Mouse (Mus musculus) macrophage (primary cell): ENCODE measurements around the gene Rad51b. TPM values are rescaled to one million over a fixed set of nuclear protein-coding genes. Genes with fewer than 3 reads are reported as not detected.

ENCODE experiments used
- H3K27ac ChIP-seq: fragments of 350-480 bp; formaldehyde crosslinking; 2 replicates; pipeline ENCODE4 v1.9.0; 2021
- H3K36me3 ChIP-seq: fragments of 350-480 bp; formaldehyde crosslinking; 2 replicates; pipeline ENCODE4 v1.9.0; 2021; ENCODE audit errors: inconsistent target
- H3K4me3 ChIP-seq: fragments of 350-480 bp; formaldehyde crosslinking; 2 replicates; pipeline ENCODE4 v1.9.0; 2021; ENCODE audit errors: inconsistent target
- H3K79me2 ChIP-seq: fragments of 350-480 bp; formaldehyde crosslinking; 2 replicates; pipeline ENCODE4 v1.9.0; 2021; ENCODE audit errors: inconsistent target
- WGBS: methylation state at CpG from one replicate; pipeline ENCODE4 v1.1.7; 2026; ENCODE audit warnings: inconsistent platforms; ENCODE audit not compliant: missing documents; 5-methylcytosine and 5-hydroxymethylcytosine counted together
- polyA plus RNA-seq: library from polyadenylated mRNA; stranded (reverse); fragments of 250-400 nt; gene quantifications from 3 replicates; pipeline ENCODE4 v1.2.4, GENCODE M21; 2018; ENCODE audit warnings: inconsistent platforms
- total RNA-seq, 78 experiments: library from RNA; depleted of rRNA; stranded (reverse); fragments of 250-400 nt; gene quantifications; 1 replicate in 9 of 78; 2 replicates in 24 of 78; 3 replicates in 43 of 78; 4 replicates in 2 of 78; pipeline ENCODE4 v1.2.4; 2018; ENCODE audit warnings: inconsistent platforms in 56 of 78

Rad51b gene
- total RNA-seq (2018; cell fraction: chromatin; rRNA removed) = 10 to 100 TPM in 7 of 26 experiments, 1 to 10 TPM in 19; 3.4 to 17.9 (median 8.8) TPM
- 1 to 10 TPM in 8 of 26 experiments, under 1 TPM in 18; 0.53 to 1.6 (median 0.82) TPM for total RNA-seq (2018; cell fraction: cytosol; rRNA removed)
- total RNA-seq (2018; cell fraction: nucleus; rRNA removed) = 10 to 100 TPM in 2 of 26 experiments, 1 to 10 TPM in 24; 1.2 to 23.8 (median 4.2) TPM
- 0.41 to 1.3 TPM (median 1.3 TPM) in 3 replicates for polyA plus RNA-seq

DNA sequence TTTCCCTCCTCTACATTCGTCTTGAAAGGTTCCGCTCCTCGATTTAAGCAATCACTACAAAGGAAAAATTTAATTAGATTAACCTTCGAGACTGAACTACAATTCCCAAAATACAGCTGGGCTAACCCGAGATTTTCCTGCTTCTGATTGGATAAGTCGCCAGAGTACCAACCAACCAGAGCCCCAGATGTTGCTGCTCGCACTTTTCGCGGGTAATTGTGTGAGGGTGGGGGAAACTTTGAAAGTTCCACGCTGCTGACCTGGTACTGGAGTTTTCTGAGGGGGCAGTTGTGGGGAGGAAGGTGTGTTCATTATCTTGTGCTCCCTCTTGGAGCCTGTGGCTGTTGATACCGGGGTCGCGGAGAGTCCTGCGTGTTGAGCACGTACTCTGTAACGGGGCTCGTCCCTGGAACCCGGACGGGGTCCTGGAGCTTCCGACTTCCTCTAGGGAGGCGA lies at the start of gene Rad51b:
Gene Rad51b (plus strand): TSS at position 162 of the 456 bp plus-strand sequence.
- H3K79me2 ChIP-seq = peaks cover 37% of the 10 kb centered on the region
- H3K4me3 ChIP-seq = peak within 1 kb of the TSS; percentile 89
- H3K36me3 ChIP-seq = peaks cover 10% of the 10 kb centered on the region
- 0% methylated on average over 21 of the region's 21 CpGs for WGBS
- H3K27ac ChIP-seq = peak within 1 kb of the TSS; percentile 76

DNA sequence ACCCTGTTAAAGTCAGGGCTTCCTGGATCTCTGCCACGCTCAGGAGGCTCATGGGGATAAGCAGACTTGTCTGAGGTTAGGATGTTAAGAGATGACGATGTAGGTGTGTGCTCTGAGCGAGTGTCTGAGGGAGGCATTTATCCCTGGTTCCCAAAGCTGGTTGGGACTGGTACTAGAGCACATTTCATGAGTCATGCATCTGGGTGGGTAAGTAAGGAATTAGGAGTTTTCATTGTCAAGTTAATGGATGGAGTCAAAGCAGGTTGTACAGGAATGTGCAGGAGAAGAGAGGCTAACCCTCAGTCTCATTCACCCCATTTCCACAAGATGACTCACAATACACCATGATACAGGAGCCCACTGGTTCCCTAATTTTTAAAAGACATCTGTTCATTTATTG lies 49.0 kb upstream of the Rad51b start:
- WGBS = 96% methylated on average over 3 of the region's 3 CpGs
- no peak overlapping the region for H3K27ac ChIP-seq
- no peak overlapping the region for H3K4me3 ChIP-seq
- H3K36me3 ChIP-seq = peaks cover 95% of the 10 kb centered on the region
- no peaks in the 10 kb centered on the region for H3K79me2 ChIP-seq

DNA sequence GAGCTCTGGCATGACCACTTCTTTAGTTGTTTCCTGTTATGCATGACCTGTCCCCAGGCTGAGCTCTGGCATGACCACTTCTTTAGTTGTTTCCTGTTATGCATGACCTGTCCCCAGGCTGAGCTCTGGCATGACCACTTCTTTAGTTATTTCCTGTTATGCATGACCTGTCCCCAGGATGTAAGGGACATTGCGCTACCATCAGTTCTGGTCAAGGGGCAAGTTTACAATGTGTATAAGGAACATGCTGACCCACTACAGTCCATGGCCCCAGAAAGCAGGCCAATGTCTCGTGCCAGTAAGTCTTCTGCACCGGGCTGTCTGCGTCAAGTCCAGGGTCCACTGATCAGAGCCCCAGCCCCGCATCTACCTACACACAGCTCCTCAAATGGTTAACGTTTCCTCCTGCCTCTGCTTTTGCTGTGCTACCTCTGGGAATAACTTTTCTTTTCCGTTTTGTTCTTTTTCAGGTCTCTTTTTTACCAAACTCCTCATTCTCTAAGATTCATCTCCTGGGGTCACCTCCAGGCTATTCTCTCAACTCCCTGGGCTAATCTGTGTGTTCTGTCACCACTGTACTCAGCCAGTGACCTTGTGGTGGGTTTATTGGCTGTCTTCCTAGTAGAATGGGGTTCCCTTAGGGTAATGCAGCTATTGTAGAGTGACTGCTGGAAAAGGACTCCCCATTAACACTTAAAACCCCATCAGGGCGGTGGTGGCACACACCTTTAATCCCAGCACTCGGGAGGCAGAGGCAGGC lies 43.6 kb upstream of the Rad51b start:
- Histone ChIP-seq H3K36me3 (peaks cover 91% of the 10 kb centered on the region), H3K79me2 (no peaks in the 10 kb centered on the region), H3K4me3 (no peak overlapping the region), H3K27ac (no peak overlapping the region)
- 93% methylated on average over 7 of the region's 9 CpGs for WGBS

DNA sequence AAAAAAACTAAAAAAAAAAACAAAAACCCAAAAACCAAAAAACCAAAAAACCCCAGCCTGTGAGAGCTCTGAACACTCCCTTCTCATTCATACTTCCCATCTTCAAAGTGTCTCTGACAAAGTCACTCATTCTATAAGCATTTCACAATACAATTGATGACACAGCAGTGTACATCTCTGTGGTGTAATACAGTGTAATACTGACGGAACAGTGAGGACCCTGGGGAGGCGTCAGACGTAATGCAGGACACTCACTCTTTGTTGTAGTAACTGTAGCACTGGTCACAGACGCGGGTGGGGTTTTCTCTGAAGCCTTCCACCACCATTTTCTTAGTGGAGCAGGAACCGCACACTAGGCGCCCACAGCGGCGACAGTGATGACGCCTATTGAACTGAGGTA lies 42.1 kb upstream of the Rad51b start:
- H3K27ac ChIP-seq = no peak overlapping the region
- no peak overlapping the region for H3K4me3 ChIP-seq
- H3K79me2 ChIP-seq = no peaks in the 10 kb centered on the region
- H3K36me3 ChIP-seq = peaks cover 85% of the 10 kb centered on the region
- 88% methylated on average over 10 of the region's 10 CpGs for WGBS

DNA sequence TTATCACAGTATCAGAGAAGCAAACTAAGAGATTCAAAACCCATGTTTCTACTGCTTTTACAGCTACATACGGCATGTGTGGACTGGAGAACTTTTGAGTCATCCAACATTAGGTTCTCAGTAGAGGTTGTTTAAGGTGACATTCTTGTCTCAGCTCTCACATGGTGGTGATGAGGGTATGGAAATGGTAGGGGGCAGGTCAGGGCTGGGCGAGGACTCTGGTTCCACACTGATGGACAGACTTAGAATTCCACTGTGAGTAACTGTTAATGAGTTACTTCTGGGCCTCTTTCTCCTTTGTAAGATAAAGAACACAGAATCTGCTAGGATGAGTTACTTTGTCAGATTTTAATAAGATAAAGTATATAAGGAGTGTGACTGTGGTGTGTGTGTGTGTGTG lies 36.9 kb upstream of the Rad51b start:
- H3K36me3 ChIP-seq = peaks cover 82% of the 10 kb centered on the region

DNA sequence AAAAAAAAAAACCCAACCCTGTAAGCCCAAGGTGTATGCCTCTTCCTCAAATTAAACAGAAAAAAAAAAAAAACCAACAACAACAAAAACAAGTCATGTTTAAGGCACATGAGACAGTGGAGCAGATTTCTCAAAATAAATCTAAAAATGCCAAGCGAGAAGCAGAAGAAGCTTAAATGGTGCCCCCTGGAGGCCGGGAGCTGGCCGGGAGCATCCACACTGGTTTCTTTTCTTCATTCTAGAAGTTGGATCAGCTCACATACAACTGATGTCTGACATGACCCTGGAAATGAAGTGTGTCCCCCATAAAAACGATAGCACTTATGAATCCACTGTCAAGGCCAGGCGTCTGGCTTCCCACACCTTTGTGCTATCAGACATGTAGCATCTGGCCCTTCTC lies 36.0 kb upstream of the Rad51b start:
- Histone ChIP-seq H3K36me3 (peaks cover 87% of the 10 kb centered on the region), H3K79me2 (no peaks in the 10 kb centered on the region)
- WGBS = 71% methylated on average over 5 of the region's 5 CpGs

More for the DNA sequence above, 36.9 kb upstream of the Rad51b start:
- 100% methylated on average over 2 of the region's 2 CpGs for WGBS
- no peaks in the 10 kb centered on the region for H3K79me2 ChIP-seq
- H3K27ac ChIP-seq = no peak overlapping the region
- no peak overlapping the region for H3K4me3 ChIP-seq

DNA sequence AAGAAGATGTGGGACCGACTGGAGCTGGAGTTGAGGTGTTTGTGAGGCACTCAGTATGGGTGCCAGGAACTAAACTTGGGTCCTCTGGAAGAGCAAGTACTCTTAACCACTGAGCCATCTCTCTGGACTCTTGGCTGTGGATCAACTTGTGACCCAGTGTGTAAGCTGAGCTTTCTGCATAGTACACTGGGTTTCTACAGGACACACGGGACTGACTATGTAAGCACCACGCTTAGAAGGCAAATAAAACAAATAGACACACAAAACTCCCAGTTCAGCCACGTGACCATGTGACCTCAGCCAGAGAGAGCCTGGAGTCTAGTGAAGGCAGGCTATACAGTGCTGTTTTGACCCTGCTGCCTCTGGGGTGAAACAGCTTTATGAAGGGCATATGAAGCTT lies 24.5 kb upstream of the Rad51b start:
- H3K36me3 ChIP-seq = peaks cover 98% of the 10 kb centered on the region
- WGBS = 94% methylated on average over 4 of the region's 4 CpGs
- no peaks in the 10 kb centered on the region for H3K79me2 ChIP-seq
- no peak overlapping the region for H3K4me3 ChIP-seq
- H3K27ac ChIP-seq = no peak overlapping the region

More for the DNA sequence above, 36.0 kb upstream of the Rad51b start:
- Histone ChIP-seq H3K27ac (no peak overlapping the region), H3K4me3 (no peak overlapping the region)

DNA sequence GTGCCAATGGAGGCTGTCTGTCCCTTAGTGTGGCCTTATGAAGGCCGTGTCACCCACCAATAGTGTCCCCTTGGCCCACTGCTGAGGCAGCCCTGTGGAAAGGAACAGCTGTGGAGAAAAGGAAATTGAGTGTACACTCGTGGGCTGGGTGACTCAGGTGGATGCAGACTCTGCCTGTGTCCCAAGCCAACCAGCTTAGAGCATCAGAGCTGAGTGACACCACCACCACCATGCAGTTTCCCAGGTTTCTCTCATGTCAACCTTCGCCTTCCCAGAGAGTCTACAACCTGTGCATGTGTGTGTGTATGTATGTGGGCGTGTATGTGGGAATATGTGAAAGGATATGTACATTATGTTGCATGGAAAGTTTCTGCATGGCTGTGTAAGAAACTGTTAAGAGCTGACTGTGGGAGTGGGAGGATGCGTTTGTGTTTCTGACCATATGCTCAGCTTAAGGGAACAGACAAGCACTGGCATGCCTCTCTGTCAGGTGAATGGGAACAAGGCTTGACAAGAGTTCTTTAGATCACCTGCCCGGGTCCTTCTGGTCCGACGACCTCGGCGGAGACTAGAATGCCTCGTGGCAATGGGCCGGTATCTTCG lies 17.5 kb upstream of the Rad51b start:
- H3K79me2 ChIP-seq = no peaks in the 10 kb centered on the region
- no peak overlapping the region for H3K4me3 ChIP-seq
- 97% methylated on average over 13 of the region's 13 CpGs for WGBS
- peaks cover 97% of the 10 kb centered on the region for H3K36me3 ChIP-seq
- no peak overlapping the region for H3K27ac ChIP-seq

DNA sequence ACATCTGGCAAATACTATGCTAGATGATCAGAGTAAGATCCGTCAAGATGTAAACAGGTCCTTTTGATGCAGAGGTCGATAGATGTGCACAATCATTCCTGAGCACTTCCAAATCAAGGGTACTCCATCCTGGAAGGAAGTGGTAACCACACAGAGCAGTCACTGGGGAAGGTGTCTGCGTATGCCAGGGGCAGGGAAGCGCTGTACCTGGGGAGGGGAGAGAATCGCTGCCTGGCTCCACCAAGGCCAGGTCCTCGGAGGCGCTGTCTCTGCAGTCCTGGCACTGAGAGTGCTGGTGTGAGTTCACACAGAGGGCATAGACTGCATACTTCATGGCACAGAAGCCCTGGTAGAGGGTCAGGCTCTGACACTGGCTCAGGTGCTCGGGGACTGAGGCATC lies 14.5 kb upstream of the Rad51b start:
- Histone ChIP-seq H3K4me3 (no peak overlapping the region), H3K27ac (no peak overlapping the region), H3K79me2 (no peaks in the 10 kb centered on the region), H3K36me3 (peaks cover 97% of the 10 kb centered on the region)
- 93% methylated on average over 8 of the region's 8 CpGs for WGBS

DNA sequence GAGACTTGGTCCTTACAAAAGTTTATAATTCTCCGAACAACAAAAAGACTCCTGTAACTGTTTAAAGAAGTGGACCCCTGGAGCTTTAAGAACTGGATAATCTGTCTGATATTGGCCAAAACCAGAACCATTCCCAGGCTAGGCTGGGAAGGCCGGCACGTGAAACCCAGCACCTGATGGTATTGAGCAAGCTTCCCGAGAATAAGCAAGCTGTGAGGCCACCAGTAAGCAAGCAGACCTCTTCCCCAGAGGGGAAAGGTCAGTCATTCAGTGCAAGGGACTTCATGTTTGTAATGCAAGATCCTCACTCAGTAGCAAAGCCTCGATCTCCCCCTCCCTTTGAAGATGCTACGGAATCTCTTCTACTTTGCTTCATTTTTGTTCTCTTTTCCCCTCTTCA lies 4.2 kb upstream of the Rad51b start:
- Histone ChIP-seq H3K36me3 (peaks cover 43% of the 10 kb centered on the region), H3K4me3 (no peak overlapping the region), H3K79me2 (peaks cover 50% of the 10 kb centered on the region), H3K27ac (no peak overlapping the region)
- WGBS = 96% methylated on average over 6 of the region's 6 CpGs

DNA sequence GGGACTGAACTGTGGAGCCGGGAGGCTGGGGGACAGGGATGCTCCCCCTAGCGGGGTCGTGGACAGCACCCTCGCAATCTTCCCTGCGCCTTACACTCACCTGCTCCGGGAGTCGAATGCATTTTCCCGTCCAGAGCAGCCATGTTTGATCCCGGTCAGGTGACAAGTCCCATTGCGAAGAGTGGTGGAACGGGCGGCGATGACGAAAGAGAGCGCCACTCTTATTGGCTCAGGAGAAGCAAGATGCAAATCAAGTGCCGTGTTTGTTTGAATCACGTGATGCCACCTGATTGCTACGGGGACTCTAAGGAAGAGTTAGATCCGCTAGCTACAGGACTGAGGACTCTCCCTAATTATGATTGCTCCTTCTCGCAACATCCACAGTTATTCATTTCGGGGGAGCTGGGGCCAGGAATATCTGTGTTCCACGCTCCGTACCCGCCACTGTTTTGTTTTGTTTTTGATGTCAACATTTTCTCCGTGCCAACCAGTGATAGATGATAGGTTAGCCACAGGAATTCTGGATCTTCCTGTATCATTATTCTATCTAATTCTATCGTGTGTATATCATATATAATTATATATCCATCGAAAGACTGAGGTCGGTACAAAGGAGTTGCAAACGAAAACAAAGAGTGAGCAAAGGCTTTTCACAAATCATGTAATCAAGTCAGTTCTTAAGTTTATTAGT lies 811 bp upstream of the Rad51b start, which contains the start of gene Zfyve26:
Gene Zfyve26 (minus strand): TSS at position 179 of the 691 bp plus-strand sequence.
- peak within 1 kb of the TSS; percentile 76 for H3K27ac ChIP-seq
- H3K4me3 ChIP-seq = peak within 1 kb of the TSS; percentile 89
- peaks cover 46% of the 10 kb centered on the region for H3K79me2 ChIP-seq
- peaks cover 17% of the 10 kb centered on the region for H3K36me3 ChIP-seq
- WGBS = 0% methylated on average over 29 of the region's 29 CpGs

DNA sequence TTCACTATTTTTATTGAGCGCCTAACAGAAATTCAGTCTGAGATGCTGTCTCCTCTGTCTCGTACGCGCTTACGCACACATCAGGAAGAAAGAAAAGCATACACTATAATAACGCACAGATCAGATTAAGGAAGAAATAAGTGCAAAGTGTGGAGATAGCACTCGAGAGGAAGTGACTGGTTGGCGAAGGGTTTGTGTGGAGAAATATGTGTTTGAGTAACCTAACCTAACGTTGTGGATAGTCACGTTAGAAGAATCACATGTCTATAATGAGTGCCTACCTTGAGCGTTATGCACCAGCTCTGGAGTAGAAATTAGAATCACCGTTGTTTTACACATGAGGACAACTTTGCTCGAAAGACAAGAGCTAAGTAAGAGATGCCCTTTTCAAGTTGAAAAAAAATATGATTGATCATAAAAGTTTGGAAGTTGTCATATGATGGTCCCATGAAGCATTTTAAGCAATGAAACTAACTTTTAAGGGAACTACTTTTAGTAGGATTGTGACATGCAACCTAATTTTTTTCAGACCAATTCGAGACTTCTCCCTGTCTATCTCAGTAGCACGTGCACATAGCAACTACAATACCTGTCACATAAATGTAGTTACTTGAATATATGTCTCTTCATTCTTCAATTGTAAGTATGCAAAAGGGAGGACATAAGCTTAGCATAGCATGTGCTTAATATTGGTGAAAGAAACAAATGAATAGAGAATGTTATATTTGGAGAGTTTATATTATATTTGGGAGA lies 978 bp downstream of the Rad51b start:
- H3K4me3 ChIP-seq = peak overlapping the region; percentile 89
- H3K36me3 ChIP-seq = peaks cover under 1% of the 10 kb centered on the region
- WGBS = 1% methylated on average over 15 of the region's 15 CpGs
- H3K79me2 ChIP-seq = peaks cover 28% of the 10 kb centered on the region
- peak overlapping the region; percentile 76 for H3K27ac ChIP-seq

DNA sequence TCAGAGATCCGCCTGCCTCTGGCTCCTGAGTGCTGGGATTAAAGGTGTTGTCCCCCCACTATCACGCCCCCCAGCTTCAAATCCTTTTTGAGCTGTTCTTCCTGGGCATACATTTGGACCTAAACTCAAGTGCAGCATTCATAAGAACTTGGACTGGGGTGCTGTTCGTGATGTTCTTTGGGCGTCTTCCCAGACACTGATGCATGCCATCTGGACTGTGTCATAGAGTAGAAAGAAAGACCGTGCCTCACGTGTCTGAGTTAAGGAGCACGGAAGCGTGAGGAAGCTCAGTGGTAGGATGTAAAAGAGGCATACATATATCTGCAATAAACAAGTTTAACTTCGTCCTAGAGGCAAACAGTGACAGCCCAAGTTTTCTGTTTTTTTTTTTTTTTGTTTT lies 4.7 kb downstream of the Rad51b start:
- no peaks in the 10 kb centered on the region for H3K79me2 ChIP-seq
- no peak overlapping the region for H3K27ac ChIP-seq
- 96% methylated on average over 8 of the region's 9 CpGs for WGBS
- H3K4me3 ChIP-seq = no peak overlapping the region
- no peaks in the 10 kb centered on the region for H3K36me3 ChIP-seq

DNA sequence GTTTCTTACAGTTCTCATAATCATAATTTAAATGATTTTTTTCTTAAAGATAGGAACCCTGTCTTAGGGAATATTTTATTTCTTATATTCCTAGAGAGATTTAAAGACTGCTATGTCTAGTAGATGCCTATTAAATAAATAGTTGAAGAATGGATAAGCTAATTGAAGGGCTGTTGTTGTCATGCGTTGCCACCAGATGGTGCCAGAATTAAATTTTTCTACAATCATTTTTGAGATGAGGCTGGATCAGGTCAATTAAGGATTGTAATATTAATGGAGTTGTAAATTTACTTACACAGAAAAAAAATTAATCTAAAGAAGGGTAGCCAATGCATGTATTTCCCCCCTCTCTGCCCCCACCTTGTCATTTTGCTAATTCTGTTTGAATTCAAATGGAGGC lies 8.0 kb downstream of the Rad51b start:
- 70% methylated on average over 1 of the region's 1 CpGs for WGBS
- no peak overlapping the region for H3K4me3 ChIP-seq
- no peaks in the 10 kb centered on the region for H3K79me2 ChIP-seq
- no peaks in the 10 kb centered on the region for H3K36me3 ChIP-seq
- H3K27ac ChIP-seq = no peak overlapping the region
